Mouse (Mus musculus): Measurements from ENCODE around the gene Psmd6.

- TF ChIP-seq MAFK (IDR thresholded peaks at IDR 0.05; ENCODE audit: insufficient read depth, low read depth, low read length) = no peak
- TF ChIP-seq ZNF384 (IDR thresholded peaks at IDR 0.05; ENCODE audit: low read depth, low read length) = no peak
Measured at GRCm38 (mm10) chr14:14065142-14065498, 55.7 kb downstream of the Psmd6 start.
